Comparison of ENCODE assay signal across 16 mouse cellular contexts in the genomic region with DNA sequence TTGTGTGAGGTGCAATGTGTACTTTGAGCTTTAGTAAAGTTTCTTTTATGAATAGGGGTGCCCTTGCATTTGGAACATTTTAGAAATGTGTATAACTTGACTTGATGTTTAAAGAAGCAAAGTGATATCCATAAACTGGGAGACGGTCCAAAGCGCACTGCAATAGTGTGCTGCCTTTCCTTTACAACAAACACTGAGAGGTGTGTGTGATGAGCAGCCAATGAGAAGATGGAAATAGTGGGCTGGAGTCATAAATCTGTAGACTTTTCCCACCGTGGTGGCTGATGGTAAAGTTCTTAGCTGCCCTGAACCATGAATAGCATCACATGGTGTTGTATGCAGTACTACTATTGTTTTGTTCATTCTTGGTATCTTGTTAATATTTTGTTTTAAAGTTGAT.
"Had no signal": no experiment of that assay in that cellular context is flagged by ENCODE, and none has a peak within 500 bp of the region (broad histone marks: within the 10 kb centered on the region; RNA-seq: fewer than 3 reads in every experiment).

No protein-coding gene starts in this region.

- DNase-seq: retina, postnatal 1 day; right cerebral cortex, adult 18-20 months; right cerebral cortex, postnatal 14 days; right cerebral cortex, postnatal 25 days; right cerebral cortex, postnatal 4 days; spleen, adult 18-20 months; thymus, adult 18-20 months; thymus, adult 2 months; thymus, postnatal 14 days; thymus, postnatal 25 days; thymus, postnatal 36 days; thymus, postnatal 4 days had no signal

- H3K4me1 ChIP-seq: neural tube, embryonic 13.5 days; neural tube, embryonic 15.5 days; stomach, embryonic 15.5 days had no signal

- H3K4me3 ChIP-seq: neural tube, embryonic 13.5 days; neural tube, embryonic 15.5 days; stomach, embryonic 15.5 days had no signal

- H3K4me2 ChIP-seq: neural tube, embryonic 13.5 days; neural tube, embryonic 15.5 days; stomach, embryonic 15.5 days had no signal

- H3K36me3 ChIP-seq: neural tube, embryonic 13.5 days; neural tube, embryonic 15.5 days; stomach, embryonic 15.5 days had no signal

- H3K9me3 ChIP-seq: neural tube, embryonic 13.5 days; neural tube, embryonic 15.5 days; stomach, embryonic 15.5 days had no signal

- H3K9ac ChIP-seq: neural tube, embryonic 13.5 days; neural tube, embryonic 15.5 days; stomach, embryonic 15.5 days had no signal

- H3K27me3 ChIP-seq: neural tube, embryonic 13.5 days; neural tube, embryonic 15.5 days; stomach, embryonic 15.5 days had no signal

- H3K27ac ChIP-seq: neural tube, embryonic 13.5 days; neural tube, embryonic 15.5 days; stomach, embryonic 15.5 days; stomach, postnatal 0 days had no signal
